Mouse (Mus musculus): ENCODE measurements around the gene H6pd. TPM values are rescaled to one million over a fixed set of nuclear protein-coding genes. Genes with fewer than 3 reads are reported as not detected.

Gene H6pd
- total RNA-seq, 2 experiments from 2014 or later = 45.0 to 45.7 TPM

GRCm38 (mm10) chr4:149979819-149980308, 29.0 kb downstream of the H6pd start:
- intact Hi-C loops (cut with DNase I) = loop anchor here (1.0 to 2.0 kb wide), 2 partner anchors 21 to 173 kb away; no protein-coding TSS in a partner anchor
- DNase-seq = peak; percentile 82 to 87

GRCm38 (mm10) chr4:149978820-149979219, 30.0 kb downstream of the H6pd start:
- intact Hi-C loops (cut with DNase I) = no loop called here
- no peak for DNase-seq

GRCm38 (mm10) chr4:149977801-149978544, 30.9 kb downstream of the H6pd start:
- intact Hi-C loops (cut with DNase I) = no loop called here
- DNase-seq = no peak

GRCm38 (mm10) chr4:149977181-149977580, 31.6 kb downstream of the H6pd start:
- no peak for DNase-seq
- intact Hi-C loops (cut with DNase I) = no loop called here

- intact Hi-C loops (cut with DNase I) = no loop called here
- DNase-seq = no peak
These were observed 33.0 kb downstream of the H6pd start for GRCm38 (mm10) chr4:149975730-149976254.

- no peak for DNase-seq
- intact Hi-C loops (cut with DNase I) = no loop called here
These were observed 33.5 kb downstream of the H6pd start for GRCm38 (mm10) chr4:149975291-149975690.

- intact Hi-C loops (cut with DNase I) = no loop called here
- no peak for DNase-seq
These were observed 37.4 kb downstream of the H6pd start for GRCm38 (mm10) chr4:149971393-149971792.

GRCm38 (mm10) chr4:149968526-149968925, 40.3 kb downstream of the H6pd start:
- intact Hi-C loops (cut with DNase I) = no loop called here
- DNase-seq = no peak

GRCm38 (mm10) chr4:149966963-149967362, 41.9 kb downstream of the H6pd start:
- no peak for DNase-seq
- intact Hi-C loops (cut with DNase I) = no loop called here

GRCm38 (mm10) chr4:149966252-149966651, 42.6 kb downstream of the H6pd start:
- DNase-seq = peak in 1 of 2 experiments; percentile 71
- intact Hi-C loops (cut with DNase I) = no loop called here

GRCm38 (mm10) chr4:149965672-149966071, 43.2 kb downstream of the H6pd start:
- intact Hi-C loops (cut with DNase I) = no loop called here
- DNase-seq = no peak

- no peak for DNase-seq
- intact Hi-C loops (cut with DNase I) = no loop called here
These were observed 43.6 kb downstream of the H6pd start for GRCm38 (mm10) chr4:149965242-149965641.

- DNase-seq = no peak
- intact Hi-C loops (cut with DNase I) = no loop called here
These were observed 44.1 kb downstream of the H6pd start for GRCm38 (mm10) chr4:149964770-149965169.

GRCm38 (mm10) chr4:149964285-149964684, 44.5 kb downstream of the H6pd start:
- intact Hi-C loops (cut with DNase I) = no loop called here
- DNase-seq = no peak

- intact Hi-C loops (cut with DNase I) = no loop called here
- DNase-seq = no peak
These were observed 48.4 kb downstream of the H6pd start for GRCm38 (mm10) chr4:149960391-149960790.

- intact Hi-C loops (cut with DNase I) = loop anchor here (2.0 kb wide), 1 partner anchor 21 kb away; no protein-coding TSS in a partner anchor
- no peak for DNase-seq
These were observed 49.0 kb downstream of the H6pd start for GRCm38 (mm10) chr4:149959816-149960215.

- DNase-seq = peak; percentile 84 to 86
- intact Hi-C loops (cut with DNase I) = loop anchor here (1.0 to 2.0 kb wide), 3 partner anchors 22 to 152 kb away; no protein-coding TSS in a partner anchor
These were observed 50.3 kb downstream of the H6pd start for GRCm38 (mm10) chr4:149958566-149958965.

- intact Hi-C loops (cut with DNase I) = loop anchor here (2.0 kb wide), 1 partner anchor 203 kb away; no protein-coding TSS in a partner anchor
- DNase-seq = no peak
These were observed 52.8 kb downstream of the H6pd start for GRCm38 (mm10) chr4:149956048-149956447.

- intact Hi-C loops (cut with DNase I) = loop anchor here (2.0 kb wide), 3 partner anchors 33 to 203 kb away; no protein-coding TSS in a partner anchor
- DNase-seq = no peak
These were observed 53.2 kb downstream of the H6pd start for GRCm38 (mm10) chr4:149955631-149956030.

- peak; percentile 99 for DNase-seq
- intact Hi-C loops (cut with DNase I) = loop anchor here (2.0 kb wide), 2 partner anchors 32 to 64 kb away; no protein-coding TSS in a partner anchor
These were observed 53.9 kb downstream of the H6pd start, which contains the start of gene Spsb1 for GRCm38 (mm10) chr4:149954893-149955439. Gene Spsb1, minus strand, starts transcription at chr4:149955043.
